Mouse (Mus musculus) neural tube, embryonic 13.5 days (tissue): ENCODE results near the gene Col5a1. TPM values are rescaled to one million over a fixed set of nuclear protein-coding genes. Genes with fewer than 3 reads are reported as not detected.
A peak's percentile ranks its signal among the peaks of the same experiment; 100 is the strongest.

ENCODE experiments used
- ATAC-seq: fragments of 200-750 bp; cut with Nextera tagmentation; 2 replicates; pipeline ENCODE4 v1.8.0; 2017; ENCODE audit warnings: low read depth, mild to moderate bottlenecking, moderate TSS enrichment, moderate library complexity
- H3K27ac ChIP-seq: fragments of 300-500 bp; sonication (generic); replicated peaks from 2 replicates; pipeline ENCODE4 v1.5.1; 2015; ENCODE audit warnings: moderate library complexity, mild to moderate bottlenecking, inconsistent platforms
- H3K27me3 ChIP-seq: fragments of 300-500 bp; sonication (generic); 2 replicates; pipeline ENCODE4 v1.6.1; 2015; ENCODE audit warnings: mild to moderate bottlenecking, inconsistent platforms
- H3K36me3 ChIP-seq: fragments of 300-500 bp; sonication (generic); 2 replicates; pipeline ENCODE4 v1.6.1; 2015; ENCODE audit warnings: mild to moderate bottlenecking, inconsistent platforms
- H3K4me1 ChIP-seq: fragments of 300-500 bp; sonication (generic); replicated peaks from 2 replicates; pipeline ENCODE4 v1.6.1; 2015; ENCODE audit warnings: inconsistent platforms
- H3K4me2 ChIP-seq: fragments of 300-500 bp; sonication (generic); 2 replicates; pipeline ENCODE4 v1.6.1; 2015; ENCODE audit warnings: inconsistent platforms, mild to moderate bottlenecking, moderate library complexity
- H3K4me3 ChIP-seq: fragments of 300-500 bp; sonication (generic); 2 replicates; pipeline ENCODE4 v1.5.1; 2015; ENCODE audit warnings: mild to moderate bottlenecking, inconsistent platforms
- H3K9ac ChIP-seq: fragments of 300-500 bp; sonication (generic); 2 replicates; pipeline ENCODE4 v1.6.1; 2015; ENCODE audit warnings: moderate library complexity, mild to moderate bottlenecking, inconsistent platforms
- H3K9me3 ChIP-seq: fragments of 300-500 bp; sonication (generic); 2 replicates; pipeline ENCODE4 v1.6.1; 2016; ENCODE audit warnings: inconsistent platforms
- whole genome bisulfite sequencing: fragments of 180-500 bp; shearing (Covaris S2); methylation state at CpG from one replicate; pipeline ENCODE4 v1.1.7; 2015; 5-methylcytosine and 5-hydroxymethylcytosine counted together
- polyA plus RNA-seq: library from polyadenylated mRNA; unstranded; fragments of >200 nt; fragmentation: Nextera tagmentation; extraction: Ambion mirVana; gene quantifications from 2 replicates; pipeline ENCODE4 v1.2.1, GENCODE M21; 2015

Gene Col5a1
- polyA plus RNA-seq, 1 experiment from 2014 or later: 25.8 TPM

- no peak overlapping the region for H3K4me3 ChIP-seq
- no peaks in the 10 kb centered on the region for H3K4me1 ChIP-seq
- H3K36me3 ChIP-seq: no peaks in the 10 kb centered on the region
- H3K27me3 ChIP-seq: no peaks in the 10 kb centered on the region
- no peaks in the 10 kb centered on the region for H3K9me3 ChIP-seq
- H3K27ac ChIP-seq: no peak overlapping the region
- ATAC-seq: no peak
- H3K4me2 ChIP-seq: no peak overlapping the region
- 88% methylated on average over 1 of the region's 1 CpGs for WGBS
- H3K9ac ChIP-seq: no peak overlapping the region
These were observed 173.7 kb downstream of the Col5a1 start for GRCm38 (mm10) chr2:28059922-28060321.

- Histone ChIP-seq H3K9me3 (no peaks in the 10 kb centered on the region), H3K9ac (no peak overlapping the region), H3K4me2 (no peak overlapping the region), H3K36me3 (no peaks in the 10 kb centered on the region), H3K4me1 (peaks cover 21% of the 10 kb centered on the region), H3K27ac (no peak overlapping the region), H3K4me3 (no peak overlapping the region), H3K27me3 (no peaks in the 10 kb centered on the region)
- no peak for ATAC-seq
- WGBS: 90% methylated on average over 4 of the region's 4 CpGs
These were observed 177.6 kb downstream of the Col5a1 start for GRCm38 (mm10) chr2:28063711-28064338.

GRCm38 (mm10) chr2:28064339-28065080 is 178.3 kb downstream of the Col5a1 start:
- Histone ChIP-seq H3K9ac (no peak overlapping the region), H3K4me3 (no peak overlapping the region), H3K36me3 (no peaks in the 10 kb centered on the region), H3K4me2 (no peak overlapping the region), H3K9me3 (no peaks in the 10 kb centered on the region), H3K4me1 (peaks cover 25% of the 10 kb centered on the region), H3K27ac (no peak overlapping the region), H3K27me3 (no peaks in the 10 kb centered on the region)
- ATAC-seq: no peak
- WGBS: 83% methylated on average over 7 of the region's 7 CpGs

- Histone ChIP-seq H3K36me3 (no peaks in the 10 kb centered on the region), H3K4me3 (no peak overlapping the region), H3K9ac (no peak overlapping the region), H3K9me3 (no peaks in the 10 kb centered on the region), H3K4me2 (no peak overlapping the region), H3K27me3 (no peaks in the 10 kb centered on the region), H3K4me1 (peaks cover 27% of the 10 kb centered on the region), H3K27ac (no peak overlapping the region)
- ATAC-seq: no peak
- 90% methylated on average over 5 of the region's 5 CpGs for WGBS
These were observed 178.9 kb downstream of the Col5a1 start for GRCm38 (mm10) chr2:28065081-28065651.

- H3K9ac ChIP-seq: no peak overlapping the region
- no peaks in the 10 kb centered on the region for H3K9me3 ChIP-seq
- peaks cover 27% of the 10 kb centered on the region for H3K4me1 ChIP-seq
- H3K4me2 ChIP-seq: no peak overlapping the region
- no peaks in the 10 kb centered on the region for H3K27me3 ChIP-seq
- 75% methylated on average over 5 of the region's 5 CpGs for WGBS
- ATAC-seq: no peak
- H3K4me3 ChIP-seq: no peak overlapping the region
- H3K27ac ChIP-seq: peak overlapping the region; percentile 56; the same call in 1 of the 2 replicates
- H3K36me3 ChIP-seq: no peaks in the 10 kb centered on the region
These were observed 180.5 kb downstream of the Col5a1 start for GRCm38 (mm10) chr2:28066686-28067085.

GRCm38 (mm10) chr2:28067175-28067574 is 180.9 kb downstream of the Col5a1 start:
- Histone ChIP-seq H3K27me3 (no peaks in the 10 kb centered on the region), H3K9me3 (no peaks in the 10 kb centered on the region), H3K36me3 (no peaks in the 10 kb centered on the region), H3K4me3 (no peak overlapping the region), H3K4me2 (no peak overlapping the region), H3K4me1 (peaks cover 27% of the 10 kb centered on the region), H3K9ac (no peak overlapping the region), H3K27ac (peak overlapping the region; percentile 56)
- WGBS: 52% methylated on average over 6 of the region's 6 CpGs
- no peak for ATAC-seq

- Histone ChIP-seq H3K27ac (peak overlapping the region; percentile 59), H3K4me1 (peaks cover 27% of the 10 kb centered on the region), H3K4me2 (no peak overlapping the region), H3K27me3 (no peaks in the 10 kb centered on the region), H3K36me3 (no peaks in the 10 kb centered on the region), H3K9me3 (no peaks in the 10 kb centered on the region), H3K4me3 (no peak overlapping the region), H3K9ac (no peak overlapping the region)
- no peak; the same call in 1 of the 2 replicates for ATAC-seq
- WGBS: 63% methylated on average over 2 of the region's 2 CpGs
These were observed 181.8 kb downstream of the Col5a1 start for GRCm38 (mm10) chr2:28067821-28068536.

- H3K4me2 ChIP-seq: no peak overlapping the region
- no peaks in the 10 kb centered on the region for H3K36me3 ChIP-seq
- no peaks in the 10 kb centered on the region for H3K27me3 ChIP-seq
- H3K4me1 ChIP-seq: peaks cover 27% of the 10 kb centered on the region
- H3K27ac ChIP-seq: peak overlapping the region; percentile 59; the same call in 1 of the 2 replicates
- 48% methylated on average over 9 of the region's 9 CpGs for WGBS
- no peaks in the 10 kb centered on the region for H3K9me3 ChIP-seq
- peak; percentile 75 for ATAC-seq
- H3K9ac ChIP-seq: no peak overlapping the region
- H3K4me3 ChIP-seq: no peak overlapping the region
These were observed 182.3 kb downstream of the Col5a1 start for GRCm38 (mm10) chr2:28068537-28068878.

GRCm38 (mm10) chr2:28075616-28076187 is 189.5 kb downstream of the Col5a1 start:
- no peak overlapping the region for H3K4me3 ChIP-seq
- H3K4me1 ChIP-seq: no peaks in the 10 kb centered on the region
- no peak overlapping the region for H3K4me2 ChIP-seq
- WGBS: 81% methylated on average over 7 of the region's 7 CpGs
- H3K9ac ChIP-seq: no peak overlapping the region
- no peaks in the 10 kb centered on the region for H3K27me3 ChIP-seq
- H3K9me3 ChIP-seq: no peaks in the 10 kb centered on the region
- H3K27ac ChIP-seq: no peak overlapping the region
- H3K36me3 ChIP-seq: no peaks in the 10 kb centered on the region
- no peak for ATAC-seq

- Histone ChIP-seq H3K9me3 (no peaks in the 10 kb centered on the region), H3K27me3 (no peaks in the 10 kb centered on the region), H3K4me1 (peaks cover 11% of the 10 kb centered on the region; the same call in 1 of the 2 replicates), H3K4me3 (no peak within 1 kb of the TSS), H3K4me2 (no peak within 1 kb of the TSS), H3K9ac (no peak within 1 kb of the TSS), H3K27ac (no peak within 1 kb of the TSS), H3K36me3 (no peaks in the 10 kb centered on the region)
- ATAC-seq: no peak
- WGBS: 81% methylated on average over 3 of the region's 3 CpGs
These were observed 198.5 kb downstream of the Col5a1 start, which contains the start of gene Fcnb for GRCm38 (mm10) chr2:28084768-28085167. Fcnb (minus strand) TSS chr2:28084885.

- Histone ChIP-seq H3K4me2 (no peak overlapping the region), H3K27me3 (no peaks in the 10 kb centered on the region), H3K9me3 (no peaks in the 10 kb centered on the region), H3K4me1 (peaks cover 25% of the 10 kb centered on the region), H3K36me3 (no peaks in the 10 kb centered on the region), H3K27ac (no peak overlapping the region), H3K9ac (no peak overlapping the region), H3K4me3 (no peak overlapping the region)
- 76% methylated on average over 10 of the region's 10 CpGs for WGBS
- no peak for ATAC-seq
These were observed 199.9 kb downstream of the Col5a1 start for GRCm38 (mm10) chr2:28086112-28086511.

GRCm38 (mm10) chr2:28089095-28089494 is 202.9 kb downstream of the Col5a1 start:
- H3K4me1 ChIP-seq: peaks cover 31% of the 10 kb centered on the region
- ATAC-seq: no peak

More at GRCm38 (mm10) chr2:28089095-28089494, 202.9 kb downstream of the Col5a1 start:
- Histone ChIP-seq H3K27me3 (no peaks in the 10 kb centered on the region), H3K9ac (no peak overlapping the region), H3K4me3 (no peak overlapping the region), H3K36me3 (no peaks in the 10 kb centered on the region), H3K27ac (no peak overlapping the region), H3K4me2 (no peak overlapping the region), H3K9me3 (no peaks in the 10 kb centered on the region)
- 68% methylated on average over 5 of the region's 5 CpGs for WGBS
